Mouse (Mus musculus) intestine, embryonic 14.5 days (tissue): Measurements from ENCODE around the gene Axin1. TPM values are rescaled to one million over a fixed set of nuclear protein-coding genes. Genes with fewer than 3 reads are reported as not detected.

Experiments
- ATAC-seq: fragments of 200-750 bp; cut with Nextera tagmentation; replicated peaks from 2 replicates; pipeline ENCODE4 v1.8.0; 2017; ENCODE audit warnings: low read depth, moderate number of reproducible peaks, moderate TSS enrichment, moderate library complexity; ENCODE audit not compliant: low FRiP score, low TSS enrichment
- DNase-seq: peaks from one replicate; pipeline ENCODE4 v3.0.0-alpha.2; 2018; ENCODE audit warnings: low spot score
- H3K27ac ChIP-seq: fragments of 300-500 bp; sonication (generic); 2 replicates; pipeline ENCODE4 v1.5.1; 2014; ENCODE audit warnings: low read depth, mild to moderate bottlenecking, control low read depth
- H3K27me3 ChIP-seq: fragments of 300-500 bp; sonication (generic); replicated peaks from 2 replicates; pipeline ENCODE4 v1.6.1; 2014; ENCODE audit warnings: low read length, control low read depth; ENCODE audit not compliant: control insufficient read depth, insufficient read depth
- H3K36me3 ChIP-seq: fragments of 300-500 bp; sonication (generic); 2 replicates; pipeline ENCODE4 v1.6.1; 2014; ENCODE audit warnings: low read length, control low read depth; ENCODE audit not compliant: control insufficient read depth, insufficient read depth
- H3K4me1 ChIP-seq: fragments of 300-500 bp; sonication (generic); replicated peaks from 2 replicates; pipeline ENCODE4 v1.6.1; 2014; ENCODE audit warnings: low read length, control low read depth, mixed read lengths; ENCODE audit not compliant: control insufficient read depth, insufficient read depth
- H3K4me2 ChIP-seq: fragments of 300-500 bp; sonication (generic); 2 replicates; pipeline ENCODE4 v1.6.1; 2014; ENCODE audit warnings: low read length
- H3K4me3 ChIP-seq: fragments of 300-500 bp; sonication (generic); 2 replicates; pipeline ENCODE4 v1.5.1; 2014; ENCODE audit warnings: low read depth, low read length, control low read depth, mixed read lengths
- H3K9ac ChIP-seq: fragments of 300-500 bp; sonication (generic); 2 replicates; pipeline ENCODE4 v1.6.1; 2014; ENCODE audit warnings: mild to moderate bottlenecking, low read length
- H3K9me3 ChIP-seq: fragments of 300-500 bp; sonication (generic); 2 replicates; pipeline ENCODE4 v1.6.1; 2016; ENCODE audit warnings: low read length, control low read depth; ENCODE audit not compliant: control insufficient read depth
- WGBS: fragments of 180-500 bp; shearing (Covaris S2); extraction: QIAGEN DNeasy Blood & Tissue Kit; methylation state at CpG from one replicate; pipeline ENCODE4 v1.1.7; 2014; 5-methylcytosine and 5-hydroxymethylcytosine counted together
- polyA plus RNA-seq: library from polyadenylated mRNA; unstranded; fragments of >200 nt; fragmentation: Nextera tagmentation; extraction: Ambion mirVana; gene quantifications from 2 replicates; pipeline ENCODE4 v1.2.1, GENCODE M21; 2014

Axin1 gene
- polyA plus RNA-seq, 1 experiment from 2014 or later = 11.5 TPM

- WGBS = 94% methylated on average over 10 of the region's 10 CpGs
- peaks cover 50% of the 10 kb centered on the region for H3K36me3 ChIP-seq
- no peak for ATAC-seq
Observed at GRCm38 (mm10) chr17:26125226-26125625, 13.3 kb upstream of the Axin1 start.

GRCm38 (mm10) chr17:26131062-26131732 lies 7.3 kb upstream of the Axin1 start:
- Histone ChIP-seq H3K27ac (no peak overlapping the region), H3K4me3 (no peak overlapping the region), H3K9me3 (no peaks in the 10 kb centered on the region), H3K27me3 (no peaks in the 10 kb centered on the region), H3K4me2 (no peak overlapping the region), H3K4me1 (no peaks in the 10 kb centered on the region), H3K36me3 (peaks cover 54% of the 10 kb centered on the region), H3K9ac (no peak overlapping the region)
- 82% methylated on average over 18 of the region's 18 CpGs for WGBS
- ATAC-seq = no peak
- no peak for DNase-seq

More at GRCm38 (mm10) chr17:26125226-26125625, 13.3 kb upstream of the Axin1 start:
- no peak overlapping the region for H3K4me3 ChIP-seq
- H3K9me3 ChIP-seq = no peaks in the 10 kb centered on the region
- H3K4me2 ChIP-seq = no peak overlapping the region
- no peak for DNase-seq
- no peaks in the 10 kb centered on the region for H3K27me3 ChIP-seq
- H3K4me1 ChIP-seq = peaks cover 12% of the 10 kb centered on the region
- no peak overlapping the region for H3K27ac ChIP-seq
- H3K9ac ChIP-seq = no peak overlapping the region

- H3K36me3 ChIP-seq = peaks cover 45% of the 10 kb centered on the region
- ATAC-seq (no peak; the same call in 1 of the 2 replicates), DNase-seq (no peak)
- H3K9me3 ChIP-seq = no peaks in the 10 kb centered on the region
- H3K4me3 ChIP-seq = no peak overlapping the region
- H3K27ac ChIP-seq = no peak overlapping the region
- no peaks in the 10 kb centered on the region for H3K4me1 ChIP-seq
- no peaks in the 10 kb centered on the region for H3K27me3 ChIP-seq
- no peak overlapping the region for H3K4me2 ChIP-seq
- no peak overlapping the region for H3K9ac ChIP-seq
- WGBS = 88% methylated on average over 18 of the region's 18 CpGs
Observed at GRCm38 (mm10) chr17:26131856-26132853, 6.3 kb upstream of the Axin1 start.

GRCm38 (mm10) chr17:26137106-26137750 lies 1.3 kb upstream of the Axin1 start:
- no peak overlapping the region for H3K4me2 ChIP-seq
- ATAC-seq (no peak), DNase-seq (no peak)
- H3K27me3 ChIP-seq = no peaks in the 10 kb centered on the region
- WGBS = 87% methylated on average over 11 of the region's 11 CpGs
- no peak overlapping the region for H3K4me3 ChIP-seq
- H3K27ac ChIP-seq = no peak overlapping the region
- H3K9ac ChIP-seq = no peak overlapping the region
- no peaks in the 10 kb centered on the region for H3K9me3 ChIP-seq
- peaks cover under 1% of the 10 kb centered on the region; the same call in 1 of the 2 replicates for H3K36me3 ChIP-seq
- H3K4me1 ChIP-seq = peaks cover 20% of the 10 kb centered on the region

- Histone ChIP-seq H3K27me3 (no peaks in the 10 kb centered on the region), H3K27ac (peak overlapping the region; percentile 69; the same call in 1 of the 2 replicates), H3K4me3 (peak overlapping the region; percentile 79), H3K9me3 (no peaks in the 10 kb centered on the region), H3K4me1 (peaks cover 20% of the 10 kb centered on the region), H3K4me2 (peak overlapping the region; percentile 93), H3K9ac (0 out of 2 replicates have a peak overlapping the region, but pooled peaks have one; percentile 97), H3K36me3 (peaks cover 6% of the 10 kb centered on the region)
- ATAC-seq = no peak
- 74% methylated on average over 2 of the region's 2 CpGs for WGBS
- no peak for DNase-seq
Observed at GRCm38 (mm10) chr17:26137751-26138130, 747 bp upstream of the Axin1 start.

- peak overlapping the region; percentile 89 for H3K27ac ChIP-seq
- ATAC-seq (peak; percentile 70), DNase-seq (no peak)
- peak overlapping the region; percentile 93 for H3K4me2 ChIP-seq
- peak overlapping the region; percentile 79 for H3K4me3 ChIP-seq
- H3K27me3 ChIP-seq = no peaks in the 10 kb centered on the region
- H3K36me3 ChIP-seq = peaks cover 18% of the 10 kb centered on the region
- H3K9me3 ChIP-seq = no peaks in the 10 kb centered on the region
- under 1% methylated on average over 55 of the region's 58 CpGs for WGBS
- H3K4me1 ChIP-seq = peaks cover 20% of the 10 kb centered on the region
- peak overlapping the region; percentile 97 for H3K9ac ChIP-seq
Observed at GRCm38 (mm10) chr17:26138901-26139381, 453 bp downstream of the Axin1 start.

GRCm38 (mm10) chr17:26142796-26143195 lies 4.3 kb downstream of the Axin1 start:
- Histone ChIP-seq H3K9ac (no peak overlapping the region), H3K27ac (no peak overlapping the region), H3K27me3 (no peaks in the 10 kb centered on the region), H3K4me2 (no peak overlapping the region), H3K9me3 (no peaks in the 10 kb centered on the region), H3K36me3 (peaks cover 37% of the 10 kb centered on the region), H3K4me1 (peaks cover 18% of the 10 kb centered on the region), H3K4me3 (no peak overlapping the region)
- 80% methylated on average over 4 of the region's 4 CpGs for WGBS
- DNase-seq = no peak
- ATAC-seq = no peak

GRCm38 (mm10) chr17:26143386-26143785 lies 4.9 kb downstream of the Axin1 start:
- Histone ChIP-seq H3K27me3 (no peaks in the 10 kb centered on the region), H3K4me1 (peaks cover 15% of the 10 kb centered on the region), H3K27ac (no peak overlapping the region), H3K4me2 (no peak overlapping the region), H3K36me3 (peaks cover 43% of the 10 kb centered on the region), H3K4me3 (no peak overlapping the region), H3K9me3 (no peaks in the 10 kb centered on the region), H3K9ac (no peak overlapping the region)
- 91% methylated on average over 5 of the region's 5 CpGs for WGBS
- ATAC-seq (no peak), DNase-seq (no peak)
